Mouse (Mus musculus) G1E (cell line): ENCODE measurements at regions not wholly inside any gene's neighbourhood (a gene's known extent, or its start where the extent isn't known, plus 50 kb on each side); places are given as distances from the start of the nearest gene placed in this dataset.

Source experiments
- ATAC-seq: 2 replicates; pipeline ENCODE4 v1.8.0; 2016; ENCODE audit warnings: mild to moderate bottlenecking; ENCODE audit not compliant: insufficient number of reproducible peaks, poor library complexity, low FRiP score, severe bottlenecking; ENCODE audit errors: extremely low read depth
- DNase-seq: peaks from one replicate; pipeline ENCODE4 v3.0.0; 2012; ENCODE audit warnings: low spot score
- H3K27me3 ChIP-seq: 2 replicates; pipeline ENCODE4 v1.6.1; 2012; ENCODE audit warnings: mild to moderate bottlenecking, low read length, inconsistent platforms; ENCODE audit not compliant: insufficient read depth
- H3K36me3 ChIP-seq: replicated peaks from 2 replicates; pipeline ENCODE3; 2012; ENCODE audit warnings: mild to moderate bottlenecking, inconsistent platforms
- H3K4me1 ChIP-seq: 2 replicates; pipeline ENCODE4 v1.6.1; 2012; ENCODE audit warnings: low read depth, low read length, inconsistent platforms, mixed read lengths; ENCODE audit not compliant: insufficient read depth
- H3K4me3 ChIP-seq: 2 replicates; pipeline ENCODE4 v1.5.1; 2012; ENCODE audit warnings: low read depth, mild to moderate bottlenecking, inconsistent platforms, low read length, moderate library complexity, mixed read lengths
- H3K9me3 ChIP-seq: replicated peaks from 2 replicates; pipeline ENCODE4 v1.6.1; 2012; ENCODE audit warnings: inconsistent platforms
- CTCF ChIP-seq: IDR thresholded peaks from 2 replicates; pipeline ENCODE4 v1.5.1; 2012; ENCODE audit warnings: low read depth, low read length, inconsistent platforms, mixed read lengths
- GATA1 ChIP-seq: IDR thresholded peaks from 2 replicates; pipeline ENCODE4 v1.6.1; 2012; ENCODE audit warnings: borderline replicate concordance, low read length, inconsistent platforms, mixed read lengths
- GATA2 ChIP-seq: IDR thresholded peaks from 2 replicates; pipeline ENCODE4 v1.6.1; 2012; ENCODE audit warnings: low read depth, low read length, inconsistent platforms, borderline replicate concordance
- POLR2AphosphoS5 ChIP-seq: IDR thresholded peaks from 2 replicates; pipeline ENCODE4 v1.6.1; 2012; ENCODE audit warnings: low read depth, low read length, inconsistent platforms; ENCODE audit not compliant: insufficient replicate concordance
- TAL1 ChIP-seq: conservative IDR thresholded peaks from 2 replicates; pipeline ENCODE4 v1.6.1; 2012; ENCODE audit warnings: low read depth, low read length, inconsistent platforms, mixed read lengths

DNA sequence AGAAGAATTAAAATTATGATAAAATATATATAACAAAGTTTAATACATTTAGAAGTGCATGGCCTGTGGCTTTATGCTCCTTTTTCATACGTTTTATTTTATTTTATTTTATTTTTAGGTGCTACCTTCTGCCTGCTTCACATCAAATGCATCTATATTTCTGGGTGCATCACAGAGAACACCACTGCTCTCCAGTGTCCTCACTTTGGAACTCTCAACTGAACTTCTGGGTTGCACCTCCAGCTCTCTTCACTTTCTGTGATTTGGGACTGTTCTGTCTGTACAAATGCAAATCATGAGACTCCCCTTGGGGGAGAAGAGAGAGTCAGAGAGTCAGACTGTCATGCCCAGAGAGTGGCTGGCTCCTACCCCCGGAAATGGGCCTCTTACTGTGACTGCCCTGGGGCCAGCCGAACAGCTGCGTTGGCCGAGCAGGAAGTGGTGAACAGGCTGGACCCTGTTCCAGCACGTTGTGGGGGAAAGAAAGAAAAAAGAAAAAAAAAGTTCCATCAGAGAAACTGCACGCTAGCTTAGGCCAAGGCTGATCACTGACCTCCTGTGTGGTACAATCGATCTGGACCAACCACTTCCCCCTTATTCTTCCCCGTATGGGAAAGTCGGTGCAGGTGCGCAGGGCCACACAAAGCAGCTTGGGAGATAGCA lies 111.9 kb upstream of the Id2 start:
- no peaks in the 10 kb centered on the region for H3K27me3 ChIP-seq
- DNase-seq: no peak
- no peak for TF ChIP-seq TAL1
- no peak for TF ChIP-seq CTCF
- no peak for TF ChIP-seq GATA1
- no peak for TF ChIP-seq GATA2
- no peak for TF ChIP-seq POLR2AphosphoS5
- H3K4me1 ChIP-seq: no peaks in the 10 kb centered on the region
- H3K4me3 ChIP-seq: no peak overlapping the region
- no peaks in the 10 kb centered on the region for H3K36me3 ChIP-seq
- H3K9me3 ChIP-seq: peaks cover 69% of the 10 kb centered on the region
- no peak for ATAC-seq

DNA sequence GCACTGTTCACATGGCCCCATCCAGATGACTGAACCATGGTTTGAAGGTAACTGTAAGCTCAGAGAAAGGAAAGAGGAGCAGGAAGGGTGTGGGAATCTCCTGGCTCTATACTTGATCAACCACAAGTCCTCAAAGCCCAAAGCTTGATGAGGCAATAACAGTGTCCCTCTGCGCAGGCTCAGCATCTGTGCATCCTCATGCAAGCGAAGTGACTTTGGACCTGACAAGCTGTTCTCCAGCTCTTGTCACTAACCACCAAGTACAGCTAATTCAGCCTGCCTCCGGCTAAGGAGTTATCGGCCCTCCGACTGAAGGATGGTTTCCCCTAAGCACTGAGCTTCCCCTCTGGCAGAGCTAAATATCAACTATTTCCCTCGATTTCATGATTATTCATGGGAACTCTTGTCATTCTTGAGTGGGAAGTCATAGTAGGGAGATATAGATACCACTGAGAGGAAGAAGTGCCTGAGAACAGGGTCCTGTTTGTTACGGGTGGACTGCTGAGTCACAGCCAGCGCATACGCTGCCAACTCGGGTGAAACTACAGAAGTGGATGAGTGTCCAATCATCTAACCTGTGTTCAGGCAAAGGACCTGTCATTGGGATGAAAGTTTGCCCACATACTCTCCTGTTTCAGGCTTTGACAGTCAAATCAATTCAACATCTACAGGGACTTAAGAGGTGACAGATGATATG lies 106.6 kb upstream of the Id2 start:
- DNase-seq (no peak), ATAC-seq (no peak)
- TF ChIP-seq CTCF (no peak), GATA1 (no peak)
- Histone ChIP-seq H3K4me3 (no peak overlapping the region), H3K36me3 (no peaks in the 10 kb centered on the region), H3K4me1 (no peaks in the 10 kb centered on the region), H3K9me3 (peaks cover 48% of the 10 kb centered on the region), H3K27me3 (no peaks in the 10 kb centered on the region)

DNA sequence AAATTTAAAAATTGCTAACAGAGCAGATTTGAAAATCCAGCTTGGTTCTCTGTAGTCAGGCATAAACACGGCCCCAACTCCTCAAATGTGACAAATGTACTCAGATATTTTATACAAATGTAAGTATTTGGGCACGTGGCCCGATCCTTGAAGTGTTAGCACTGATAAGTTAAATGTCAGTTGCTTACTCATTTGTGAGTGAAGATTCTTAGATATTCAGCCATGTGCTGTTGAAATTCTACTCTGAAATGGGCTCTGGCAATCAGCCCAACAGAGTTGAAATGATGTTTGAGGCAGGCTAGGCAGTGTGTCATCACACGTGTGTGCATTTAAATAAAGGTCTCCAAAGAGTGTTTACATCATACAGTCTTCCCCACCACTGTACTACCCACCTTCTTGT lies 103.2 kb upstream of the Id2 start:
- Histone ChIP-seq H3K9me3 (peaks cover 64% of the 10 kb centered on the region), H3K36me3 (no peaks in the 10 kb centered on the region), H3K4me1 (no peaks in the 10 kb centered on the region), H3K27me3 (no peaks in the 10 kb centered on the region), H3K4me3 (no peak overlapping the region)
- TF ChIP-seq GATA1 (no peak), TAL1 (no peak), CTCF (no peak), POLR2AphosphoS5 (no peak), GATA2 (no peak)
- no peak for DNase-seq
- ATAC-seq: no peak

DNA sequence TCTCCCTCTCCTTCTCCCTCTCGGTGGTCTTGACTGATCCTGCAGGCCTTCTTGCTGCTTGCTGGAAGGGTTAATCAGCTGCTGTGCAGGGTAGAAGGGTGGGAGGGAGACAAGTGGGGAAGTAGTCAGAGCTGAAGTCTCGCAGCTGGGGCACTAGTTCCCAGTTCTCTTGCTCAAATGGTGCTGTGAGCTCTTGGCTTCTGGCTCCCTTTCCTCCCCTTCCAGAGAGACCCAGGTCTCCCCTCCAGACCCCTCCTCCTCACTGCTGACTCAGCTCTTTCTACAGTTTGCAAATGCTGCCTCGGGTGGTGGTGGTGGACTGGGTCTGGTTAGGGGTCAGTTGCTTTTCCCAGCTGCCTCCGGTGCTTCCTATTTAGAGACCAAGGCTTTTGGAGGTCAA lies 100.8 kb upstream of the Id2 start:
- ATAC-seq (no peak), DNase-seq (no peak)
- Histone ChIP-seq H3K4me1 (no peaks in the 10 kb centered on the region), H3K4me3 (no peak overlapping the region), H3K27me3 (no peaks in the 10 kb centered on the region), H3K36me3 (no peaks in the 10 kb centered on the region), H3K9me3 (peaks cover 65% of the 10 kb centered on the region)
- TF ChIP-seq POLR2AphosphoS5 (no peak), GATA1 (no peak), GATA2 (no peak), TAL1 (no peak), CTCF (no peak)

DNA sequence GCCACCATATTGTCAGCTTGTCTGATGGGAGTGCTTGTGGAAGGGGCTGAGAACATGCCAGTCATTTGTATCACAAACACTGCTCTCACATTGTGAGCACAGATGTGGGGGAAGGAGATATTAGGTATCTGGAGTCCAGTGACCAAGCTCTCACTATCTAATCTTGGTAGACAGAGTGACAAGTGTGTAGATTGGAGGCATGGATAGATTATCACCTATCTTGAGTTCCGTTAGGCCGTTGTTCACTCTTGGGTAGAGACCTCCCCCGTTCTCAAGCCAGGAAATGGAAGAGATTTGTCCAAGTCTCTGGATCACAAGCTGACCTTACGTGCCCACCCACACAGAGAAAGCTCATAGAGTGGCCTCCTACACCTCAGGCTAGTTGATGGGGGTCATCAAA lies 99.1 kb upstream of the Id2 start:
- no peak for ATAC-seq
- Histone ChIP-seq H3K36me3 (no peaks in the 10 kb centered on the region), H3K9me3 (peaks cover 70% of the 10 kb centered on the region), H3K27me3 (no peaks in the 10 kb centered on the region), H3K4me3 (no peak overlapping the region), H3K4me1 (no peaks in the 10 kb centered on the region)
- TF ChIP-seq GATA1: no peak
- no peak for TF ChIP-seq POLR2AphosphoS5
- DNase-seq: no peak

DNA sequence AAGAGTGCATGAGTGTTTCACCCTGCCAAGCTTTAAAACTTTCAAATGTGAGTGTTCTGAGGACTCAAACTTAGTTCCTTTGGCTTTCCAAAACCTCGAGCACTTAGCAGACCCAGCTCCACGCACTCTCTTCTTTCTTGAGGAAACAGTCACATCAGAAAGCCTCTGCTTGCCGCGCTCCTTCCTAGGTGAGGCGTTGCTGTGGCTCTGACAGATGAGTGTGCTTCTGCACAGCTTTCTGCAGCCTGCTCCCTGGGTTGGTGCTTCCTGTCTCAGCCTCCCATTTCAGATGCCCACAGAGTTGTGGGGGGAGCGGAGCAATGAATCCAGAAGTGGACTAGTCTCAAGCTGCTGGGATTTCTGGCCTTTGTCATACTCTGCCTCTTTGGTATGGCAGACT lies 95.3 kb upstream of the Id2 start:
- TF ChIP-seq GATA2 (no peak), POLR2AphosphoS5 (no peak), GATA1 (no peak), CTCF (no peak), TAL1 (no peak)
- ATAC-seq (no peak), DNase-seq (no peak)
- no peaks in the 10 kb centered on the region for H3K4me1 ChIP-seq
- no peaks in the 10 kb centered on the region for H3K27me3 ChIP-seq
- H3K9me3 ChIP-seq: peaks cover 82% of the 10 kb centered on the region
- H3K4me3 ChIP-seq: no peak overlapping the region
- no peaks in the 10 kb centered on the region for H3K36me3 ChIP-seq

DNA sequence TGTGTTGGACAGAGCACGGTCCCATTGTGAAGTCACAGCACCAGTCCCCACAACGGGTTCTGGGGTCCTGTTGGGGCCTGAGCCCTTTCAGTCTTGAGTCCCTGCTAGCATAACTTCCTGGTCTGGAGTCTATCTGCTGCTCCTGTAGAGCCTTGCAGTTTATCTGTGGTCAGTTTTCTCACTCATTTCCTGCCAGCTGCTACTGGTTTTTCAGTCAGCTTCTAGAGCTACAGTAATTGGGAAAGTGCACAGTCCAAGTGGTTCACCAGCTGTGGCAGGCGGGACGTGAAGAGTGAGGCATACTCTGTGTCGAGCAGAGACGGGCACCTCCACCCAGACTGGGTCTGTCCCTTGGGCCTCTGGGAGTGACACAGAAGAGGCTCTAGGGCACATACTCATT lies 93.4 kb upstream of the Id2 start:
- Histone ChIP-seq H3K9me3 (peaks cover 72% of the 10 kb centered on the region), H3K4me3 (no peak overlapping the region), H3K36me3 (no peaks in the 10 kb centered on the region), H3K27me3 (no peaks in the 10 kb centered on the region), H3K4me1 (no peaks in the 10 kb centered on the region)
- ATAC-seq (no peak), DNase-seq (no peak)
- no peak for TF ChIP-seq TAL1
